Mouse (Mus musculus) megakaryocyte, embryonic 14.5 days (primary cell): Measurements from ENCODE around the gene Aars2.

Experiments
- FLI1 ChIP-seq: IDR thresholded peaks from 2 replicates; pipeline ENCODE4 v1.6.1; 2012; ENCODE audit warnings: low read length, inconsistent platforms, mixed read lengths
- GATA1 ChIP-seq: IDR thresholded peaks from 3 replicates; pipeline ENCODE4 v1.6.1; 2012; ENCODE audit warnings: mixed read lengths, low read length, inconsistent platforms, borderline replicate concordance

DNA sequence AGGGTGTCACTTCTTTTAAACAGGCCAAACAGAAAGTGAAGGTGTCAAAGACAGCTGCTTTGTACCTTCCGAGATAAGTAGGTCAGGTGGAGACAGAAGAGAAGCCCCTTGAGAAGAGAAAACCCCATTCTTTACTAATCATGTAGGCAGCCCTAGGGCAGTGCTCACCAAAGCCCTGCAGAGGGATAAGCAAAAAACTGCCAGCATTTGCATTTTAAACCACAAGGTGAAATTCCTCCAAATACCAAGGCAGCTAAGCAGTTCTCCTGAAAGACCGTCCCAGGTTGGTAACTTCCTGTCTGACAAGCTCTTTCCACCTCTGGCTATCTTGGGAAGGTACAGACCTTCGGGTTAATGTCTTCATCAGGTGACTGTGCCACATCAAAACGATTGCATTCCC lies 4.3 kb upstream of the Aars2 start:
- TF ChIP-seq GATA1 (no peak), FLI1 (no peak)
